Mouse (Mus musculus): Measurements from ENCODE around the gene H2al2b. TPM values are rescaled to one million over a fixed set of nuclear protein-coding genes. Genes with fewer than 3 reads are reported as not detected.

Gene H2al2b
- polyA plus RNA-seq (2015; fragmentation: Nextera tagmentation; extraction: Ambion mirVana), result not detected in 2 replicates

DNA sequence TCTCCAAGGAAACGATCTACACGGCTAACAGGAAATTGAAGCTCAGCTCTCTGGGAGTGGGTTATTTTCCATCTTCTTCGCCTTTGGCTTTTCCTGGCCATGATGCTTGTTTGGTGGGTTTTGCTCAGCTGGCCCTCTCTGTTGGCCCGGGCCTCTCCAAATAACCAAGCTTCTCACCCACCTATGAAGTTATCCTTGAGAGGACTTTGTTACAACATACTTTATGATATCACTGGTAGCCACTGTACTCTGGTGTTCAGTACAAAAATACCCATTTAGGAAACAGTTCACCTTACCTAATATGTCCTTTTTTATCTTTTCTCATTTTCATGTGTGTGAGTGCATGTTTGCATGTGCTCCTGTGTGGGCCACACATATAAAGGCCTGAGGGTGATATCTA, at the start of gene H2al2b:
Gene H2al2b (minus strand): TSS at position 101 of the 400 bp plus-strand sequence.

Other genes starting within 250 kb of the H2al2b start
- not detected in 2 replicates for gene H2al2c, start 121.6 kb downstream of the H2al2b start, polyA plus RNA-seq (2015; fragmentation: Nextera tagmentation; extraction: Ambion mirVana)
- not detected in 2 replicates for gene Sry, start 57.0 kb downstream of the H2al2b start, polyA plus RNA-seq (2015; fragmentation: Nextera tagmentation; extraction: Ambion mirVana)
- gene Gm4064, start 75.5 kb upstream of the H2al2b start, polyA plus RNA-seq (2015; fragmentation: Nextera tagmentation; extraction: Ambion mirVana), result not detected in 2 replicates
- gene Rbmy, start 110.0 kb upstream of the H2al2b start, polyA plus RNA-seq (2015; fragmentation: Nextera tagmentation; extraction: Ambion mirVana), result not detected in 2 replicates
- not detected in 2 replicates for gene Gm10256, start 110.0 kb upstream of the H2al2b start, polyA plus RNA-seq (2015; fragmentation: Nextera tagmentation; extraction: Ambion mirVana)
- not detected in 2 replicates for gene Gm10352, start 180.3 kb upstream of the H2al2b start, polyA plus RNA-seq (2015; fragmentation: Nextera tagmentation; extraction: Ambion mirVana)
- gene Gm29289, start 211.9 kb upstream of the H2al2b start, polyA plus RNA-seq (2015; fragmentation: Nextera tagmentation; extraction: Ambion mirVana), result not detected in 2 replicates

Measured in spleen, postnatal 0 days (tissue).